Mouse (Mus musculus) kidney, adult 2 months (tissue): ENCODE data around the gene Mecr.

Source experiments
- CTCF ChIP-seq: fragments of 200-500 bp; conservative IDR thresholded peaks from 2 replicates; pipeline ENCODE4 v1.5.1; 2011; ENCODE audit warnings: low read depth, mild to moderate bottlenecking, control low read depth, low read length, moderate library complexity, mixed read lengths; ENCODE audit not compliant: insufficient read depth, insufficient read length
- POLR2A ChIP-seq: fragments of 200-500 bp; IDR thresholded peaks from one replicate; pipeline ENCODE4 v1.6.1; 2011; ENCODE audit warnings: low read depth, low read length, control low read depth

DNA sequence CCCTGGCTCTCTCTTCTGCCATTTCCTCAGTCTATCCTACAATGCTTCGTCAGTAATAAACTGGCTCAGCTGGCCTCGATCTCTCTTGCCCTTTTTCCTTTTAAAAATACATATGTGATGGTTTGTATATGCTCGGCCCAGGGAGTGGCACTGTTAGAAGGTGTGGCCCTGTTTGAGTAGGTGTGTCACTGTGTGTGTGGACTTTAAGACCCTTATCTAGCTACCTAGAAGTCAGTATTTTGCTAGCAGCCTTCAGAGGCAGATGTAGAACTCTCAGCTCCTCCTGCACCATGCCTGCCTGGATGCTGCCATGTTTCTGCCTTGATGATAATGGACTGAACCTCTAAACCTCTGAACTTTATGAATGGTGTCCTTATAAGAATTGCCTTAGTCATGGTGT is 20.7 kb upstream of the Mecr start:
- TF ChIP-seq CTCF = no peak
- no peak for TF ChIP-seq POLR2A
